Mouse (Mus musculus) ES-E14 (cell line): ENCODE results near the gene Gpr152.

Experiments used
- CHD2 ChIP-seq: IDR thresholded peaks from 2 replicates; pipeline ENCODE4 v1.6.1; 2014; ENCODE audit warnings: mild to moderate bottlenecking, low read depth, low read length, inconsistent platforms
- HCFC1 ChIP-seq: IDR thresholded peaks from 2 replicates; pipeline ENCODE4 v1.6.1; 2012; ENCODE audit warnings: low read length, inconsistent platforms, borderline replicate concordance; ENCODE audit not compliant: insufficient read depth
- MAFK ChIP-seq: IDR thresholded peaks from 2 replicates; pipeline ENCODE4 v1.6.1; 2014; ENCODE audit warnings: mild to moderate bottlenecking, low read depth, low read length, inconsistent platforms; ENCODE audit not compliant: insufficient read depth
- ZC3H11A ChIP-seq: IDR thresholded peaks from 2 replicates; pipeline ENCODE4 v1.6.1; 2012; ENCODE audit warnings: low read depth, mild to moderate bottlenecking, inconsistent platforms, low read length, borderline replicate concordance
- ZNF384 ChIP-seq: IDR thresholded peaks from 2 replicates; pipeline ENCODE4 v1.6.1; 2012; ENCODE audit warnings: low read depth, low read length, inconsistent platforms

DNA sequence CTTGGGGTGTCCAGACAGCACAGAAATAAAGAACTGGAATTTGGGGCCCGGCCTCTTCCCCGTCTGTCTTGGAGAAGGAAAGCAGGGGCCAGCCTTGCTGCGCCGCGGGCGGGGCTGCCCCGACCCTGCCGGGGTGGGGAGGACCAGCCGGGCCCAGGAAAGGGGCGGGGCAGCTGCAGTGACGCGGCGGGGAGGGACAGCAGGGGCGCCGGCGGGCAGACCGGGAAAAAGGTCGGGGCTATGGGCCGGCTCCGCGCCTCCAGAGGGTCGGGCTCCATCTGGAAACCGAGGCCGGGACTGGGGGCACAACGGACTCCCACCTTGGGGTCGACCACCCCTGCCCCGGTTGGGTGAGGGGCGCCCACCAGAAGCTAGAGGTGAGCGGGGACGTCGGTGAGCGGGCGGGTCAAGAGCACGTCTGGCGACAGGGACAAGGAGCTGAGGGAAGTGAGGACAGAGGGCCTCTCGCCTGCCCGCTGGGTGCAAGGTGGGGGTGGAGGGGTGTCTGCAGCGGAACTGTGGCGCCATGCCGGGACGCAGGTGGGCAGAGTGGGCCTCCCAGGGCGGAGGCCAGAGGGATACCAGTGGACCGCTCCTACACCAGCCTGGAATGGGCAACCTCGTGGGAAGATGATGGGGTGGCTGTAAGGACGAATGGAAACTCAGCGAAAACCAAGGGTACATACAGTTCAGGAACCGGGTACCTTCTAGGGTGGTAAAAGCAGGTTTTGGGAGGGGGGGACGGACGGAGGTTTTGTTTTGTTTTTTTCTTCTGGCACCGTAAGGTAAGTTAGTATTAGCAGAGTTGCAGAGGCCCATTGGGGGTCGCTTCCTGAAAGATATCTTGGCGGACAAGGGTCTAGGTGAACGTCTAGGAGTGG, 39.5 kb upstream of the Gpr152 start, which contains the start of gene Pitpnm1:
- TF ChIP-seq CHD2: no peak
- TF ChIP-seq ZC3H11A: no peak
- TF ChIP-seq ZNF384: no peak
- TF ChIP-seq HCFC1: no peak
- TF ChIP-seq MAFK: no peak
